Mouse (Mus musculus): ENCODE measurements around the gene Foxr1.

GRCm38 (mm10) chr9:44412781-44413180 is 28.2 kb downstream of the Foxr1 start:
- TF ChIP-seq CTCF (IDR thresholded peaks at IDR 0.05) (no peak), EP300 (IDR thresholded peaks at IDR 0.05) (no peak)
